Mouse (Mus musculus) neural tube, embryonic 12.5 days (tissue): ENCODE measurements at regions not wholly inside any gene's neighbourhood (a gene's known extent, or its start where the extent isn't known, plus 50 kb on each side); places are given as distances from the start of the nearest gene placed in this dataset.

Experiments used
- ATAC-seq: fragments of 200-750 bp; cut with Nextera tagmentation; 2 replicates; pipeline ENCODE4 v1.8.0; 2017; ENCODE audit warnings: low read depth, mild to moderate bottlenecking, moderate TSS enrichment, moderate library complexity; ENCODE audit not compliant: low FRiP score
- H3K27ac ChIP-seq: fragments of 300-500 bp; sonication (generic); 2 replicates; pipeline ENCODE4 v1.5.1; 2016
- H3K27me3 ChIP-seq: fragments of 300-500 bp; sonication (generic); replicated peaks from 2 replicates; pipeline ENCODE4 v1.6.1; 2016; ENCODE audit warnings: mild to moderate bottlenecking
- H3K36me3 ChIP-seq: fragments of 300-500 bp; sonication (generic); 2 replicates; pipeline ENCODE4 v1.6.1; 2016; ENCODE audit warnings: mild to moderate bottlenecking
- H3K4me1 ChIP-seq: fragments of 300-500 bp; sonication (generic); 2 replicates; pipeline ENCODE4 v1.6.1; 2016
- H3K4me2 ChIP-seq: fragments of 300-500 bp; sonication (generic); replicated peaks from 2 replicates; pipeline ENCODE4 v1.6.1; 2016; ENCODE audit warnings: mild to moderate bottlenecking
- H3K4me3 ChIP-seq: fragments of 300-500 bp; sonication (generic); 2 replicates; pipeline ENCODE4 v1.5.1; 2016
- H3K9ac ChIP-seq: fragments of 300-500 bp; sonication (generic); 2 replicates; pipeline ENCODE4 v1.6.1; 2016; ENCODE audit warnings: mild to moderate bottlenecking
- H3K9me3 ChIP-seq: fragments of 300-500 bp; sonication (generic); 2 replicates; pipeline ENCODE4 v1.6.1; 2016; ENCODE audit warnings: mild to moderate bottlenecking
- WGBS: fragments of 180-500 bp; shearing (Covaris S2); methylation state at CpG from one replicate; pipeline ENCODE4 v1.1.7; 2016; 5-methylcytosine and 5-hydroxymethylcytosine counted together

DNA sequence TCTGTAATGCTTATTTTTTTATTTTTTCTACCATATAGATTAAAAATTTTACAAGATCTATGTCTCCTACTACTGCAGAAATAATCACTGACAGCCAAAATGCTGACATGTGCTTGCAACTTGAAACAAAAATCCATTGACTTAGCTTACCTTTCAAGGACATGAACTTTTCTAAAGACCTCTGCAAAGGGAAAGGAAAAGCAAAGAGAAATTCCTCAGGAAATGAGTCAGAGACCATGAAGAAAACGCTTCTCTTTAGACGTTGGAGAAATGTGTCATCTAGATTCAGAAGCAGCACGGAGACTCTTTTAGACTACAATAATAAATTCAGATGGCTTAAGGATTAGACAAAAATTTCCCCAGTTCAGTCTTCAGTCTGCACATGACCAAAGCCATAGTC, 2188.6 kb upstream of the Tenm3 start:
- Histone ChIP-seq H3K27me3 (no peaks in the 10 kb centered on the region), H3K9ac (no peak overlapping the region), H3K4me2 (no peak overlapping the region), H3K27ac (no peak overlapping the region), H3K4me1 (no peaks in the 10 kb centered on the region), H3K4me3 (no peak overlapping the region), H3K36me3 (no peaks in the 10 kb centered on the region), H3K9me3 (no peaks in the 10 kb centered on the region)
- ATAC-seq = no peak
- WGBS = 59% methylated on average over 3 of the region's 3 CpGs

DNA sequence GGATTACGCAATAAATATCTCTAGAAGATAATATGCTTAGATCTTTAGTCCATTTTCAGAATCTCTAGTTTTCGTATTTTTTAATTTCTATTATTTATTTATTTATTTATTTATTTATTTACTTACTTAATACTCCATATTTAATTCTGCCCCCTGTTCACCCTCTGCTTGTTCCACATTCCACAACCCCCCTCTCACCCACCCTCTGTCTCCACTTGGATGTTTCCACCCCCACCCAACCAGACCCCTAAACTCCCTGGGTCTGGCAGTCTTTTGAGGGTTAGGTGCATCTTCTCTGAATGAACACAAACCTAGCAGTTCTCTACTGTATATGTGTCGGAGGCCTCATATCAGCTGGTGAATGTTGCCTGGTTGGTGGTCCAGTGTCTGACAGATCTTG, 2166.8 kb upstream of the Tenm3 start:
- WGBS = 91% methylated on average over 3 of the region's 3 CpGs
- ATAC-seq = no peak
- H3K27me3 ChIP-seq = no peaks in the 10 kb centered on the region

GRCm38 (mm10) chr8:50967386-50967785, 2123.6 kb upstream of the Tenm3 start:
- WGBS = 59% methylated on average over 4 of the region's 4 CpGs

More for the DNA sequence above, 2166.8 kb upstream of the Tenm3 start:
- H3K9me3 ChIP-seq = no peaks in the 10 kb centered on the region
- H3K4me2 ChIP-seq = no peak overlapping the region
- no peak overlapping the region for H3K4me3 ChIP-seq
- H3K27ac ChIP-seq = no peak overlapping the region
- H3K36me3 ChIP-seq = no peaks in the 10 kb centered on the region
- no peak overlapping the region for H3K9ac ChIP-seq
- H3K4me1 ChIP-seq = no peaks in the 10 kb centered on the region

GRCm38 (mm10) chr8:50917540-50917939, 2073.8 kb upstream of the Tenm3 start:
- Histone ChIP-seq H3K36me3 (no peaks in the 10 kb centered on the region), H3K4me3 (no peak overlapping the region), H3K9ac (no peak overlapping the region), H3K4me2 (peak overlapping the region; percentile 99; the same call in 1 of the 2 replicates), H3K27me3 (0 out of 2 replicates have a peak, but pooled peaks cover 12% of the 10 kb centered on the region), H3K27ac (no peak overlapping the region), H3K4me1 (peaks cover 12% of the 10 kb centered on the region), H3K9me3 (no peaks in the 10 kb centered on the region)
- no peak for ATAC-seq
- WGBS = 24% methylated on average over 5 of the region's 5 CpGs

More at GRCm38 (mm10) chr8:50967386-50967785, 2123.6 kb upstream of the Tenm3 start:
- Histone ChIP-seq H3K4me1 (no peaks in the 10 kb centered on the region), H3K27ac (no peak overlapping the region), H3K36me3 (no peaks in the 10 kb centered on the region), H3K9ac (no peak overlapping the region), H3K27me3 (no peaks in the 10 kb centered on the region), H3K4me3 (no peak overlapping the region), H3K4me2 (no peak overlapping the region), H3K9me3 (no peaks in the 10 kb centered on the region)
- no peak for ATAC-seq

GRCm38 (mm10) chr8:50916733-50917113, 2073.0 kb upstream of the Tenm3 start:
- H3K9me3 ChIP-seq = no peaks in the 10 kb centered on the region
- no peaks in the 10 kb centered on the region for H3K36me3 ChIP-seq
- peak overlapping the region; percentile 68 for H3K4me3 ChIP-seq
- no peak overlapping the region for H3K27ac ChIP-seq
- peaks cover 12% of the 10 kb centered on the region for H3K4me1 ChIP-seq
- peak overlapping the region; percentile 51; the same call in 1 of the 2 replicates for H3K9ac ChIP-seq
- ATAC-seq = peak; percentile 58
- 0 out of 2 replicates have a peak, but pooled peaks cover 12% of the 10 kb centered on the region for H3K27me3 ChIP-seq
- WGBS = 2% methylated on average over 8 of the region's 8 CpGs
- peak overlapping the region; percentile 99 for H3K4me2 ChIP-seq

- Histone ChIP-seq H3K27ac (no peak overlapping the region), H3K27me3 (0 out of 2 replicates have a peak, but pooled peaks cover 12% of the 10 kb centered on the region), H3K9me3 (no peaks in the 10 kb centered on the region), H3K4me3 (peak overlapping the region; percentile 68), H3K36me3 (no peaks in the 10 kb centered on the region), H3K4me1 (peaks cover 12% of the 10 kb centered on the region), H3K9ac (peak overlapping the region; percentile 51), H3K4me2 (peak overlapping the region; percentile 99)
- under 1% methylated on average over 55 of the region's 56 CpGs for WGBS
- ATAC-seq = peak; percentile 86
Observed at GRCm38 (mm10) chr8:50915876-50916732, 2072.4 kb upstream of the Tenm3 start.

- WGBS = under 1% methylated on average over 22 of the region's 22 CpGs
Observed at GRCm38 (mm10) chr8:50915259-50915875, 2071.6 kb upstream of the Tenm3 start.

DNA sequence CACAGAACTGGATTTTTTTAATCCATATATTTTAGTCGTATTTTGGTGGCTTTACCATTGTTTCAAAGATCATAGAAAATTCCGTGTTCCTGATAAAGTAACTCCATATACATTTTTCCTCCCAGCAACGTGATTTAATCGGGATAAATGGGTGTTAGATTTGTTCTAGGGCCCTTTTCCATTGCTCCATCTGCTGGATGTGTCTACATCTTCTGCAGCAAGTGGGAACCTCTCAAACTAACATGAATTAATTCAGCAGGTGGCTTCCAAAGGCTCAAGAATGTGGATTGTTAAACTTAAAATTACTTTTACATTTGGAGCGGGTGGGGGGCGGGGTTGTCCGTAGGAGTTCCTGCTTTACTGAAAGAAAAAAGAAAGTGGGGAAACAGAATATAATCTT, 2070.9 kb upstream of the Tenm3 start:
- Histone ChIP-seq H3K4me1 (peaks cover 12% of the 10 kb centered on the region), H3K27me3 (0 out of 2 replicates have a peak, but pooled peaks cover 12% of the 10 kb centered on the region), H3K9ac (no peak overlapping the region), H3K4me2 (peak overlapping the region; percentile 99), H3K27ac (no peak overlapping the region), H3K9me3 (no peaks in the 10 kb centered on the region), H3K36me3 (no peaks in the 10 kb centered on the region), H3K4me3 (no peak overlapping the region; the same call in 1 of the 2 replicates)
- no peak for ATAC-seq
- WGBS = 23% methylated on average over 7 of the region's 7 CpGs

More at GRCm38 (mm10) chr8:50915259-50915875, 2071.6 kb upstream of the Tenm3 start:
- Histone ChIP-seq H3K4me1 (peaks cover 12% of the 10 kb centered on the region), H3K36me3 (no peaks in the 10 kb centered on the region), H3K27me3 (0 out of 2 replicates have a peak, but pooled peaks cover 12% of the 10 kb centered on the region), H3K4me2 (peak overlapping the region; percentile 99), H3K27ac (no peak overlapping the region), H3K4me3 (peak overlapping the region; percentile 68), H3K9ac (peak overlapping the region; percentile 51), H3K9me3 (no peaks in the 10 kb centered on the region)
- ATAC-seq = no peak

DNA sequence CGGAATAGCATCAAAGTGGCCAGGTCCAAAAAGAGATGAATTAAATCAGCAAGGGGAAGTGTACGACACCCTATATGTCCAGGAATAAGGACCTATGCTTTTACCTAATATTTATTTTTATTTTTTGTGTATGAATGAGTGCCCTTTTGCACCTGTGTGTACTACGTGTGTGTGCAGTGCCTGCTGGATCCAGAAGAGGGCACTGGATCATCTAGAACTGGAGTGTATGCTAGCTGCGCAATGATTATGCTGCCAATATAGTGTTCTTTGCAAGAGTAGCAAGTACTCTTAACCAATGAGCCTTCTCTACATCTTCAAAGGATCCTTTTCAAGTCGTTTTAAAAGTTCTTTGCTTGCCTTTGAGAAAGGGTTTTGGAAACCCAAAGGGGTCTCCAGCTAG, 2034.4 kb upstream of the Tenm3 start:
- Histone ChIP-seq H3K4me2 (no peak overlapping the region), H3K27me3 (no peaks in the 10 kb centered on the region), H3K27ac (no peak overlapping the region), H3K36me3 (no peaks in the 10 kb centered on the region), H3K4me3 (no peak overlapping the region), H3K9ac (no peak overlapping the region), H3K9me3 (no peaks in the 10 kb centered on the region), H3K4me1 (no peaks in the 10 kb centered on the region)
- ATAC-seq = no peak
- 88% methylated on average over 5 of the region's 5 CpGs for WGBS
